Mouse (Mus musculus): ENCODE measurements around the gene Rab29. TPM values are rescaled to one million over a fixed set of nuclear protein-coding genes. Genes with fewer than 3 reads are reported as not detected.

The Rab29 gene
- polyA plus RNA-seq, 1 experiment, result 49.6 TPM

GRCm38 (mm10) chr1:131869561-131869960 lies 2.5 kb downstream of the Rab29 start:
- Histone ChIP-seq H3K36me3 (ENCODE audit: control insufficient read depth, insufficient read depth, low read length) (peaks cover 12% of the 10 kb centered on the region; the same call in 1 of the 2 replicates), H3K27me3 (ENCODE audit: control insufficient read depth, insufficient read depth, low read length) (no peaks in the 10 kb centered on the region), H3K4me1 (replicated peaks; ENCODE audit: control insufficient read depth, insufficient read depth, low read length) (peaks cover 8% of the 10 kb centered on the region), H3K27ac (ENCODE audit: control insufficient read depth, insufficient read depth, low read length) (no peak overlapping the region), H3K4me3 (ENCODE audit: control insufficient read depth, insufficient read depth, low read length) (no peak overlapping the region)
- TF ChIP-seq CTCF (IDR thresholded peaks at IDR 0.05; ENCODE audit: borderline replicate concordance, control insufficient read depth, extremely low read depth, insufficient read depth, low read length, poor library complexity), result no peak
- TF ChIP-seq POLR2A (IDR thresholded peaks at IDR 0.05; ENCODE audit: control insufficient read depth, extremely low read depth, insufficient read depth, low read length, poor library complexity), result no peak
- no peak for DNase-seq
- 87% methylated on average over 2 of the region's 2 CpGs for WGBS

- Histone ChIP-seq H3K27ac (ENCODE audit: control insufficient read depth, insufficient read depth, low read length) (no peak overlapping the region), H3K4me1 (replicated peaks; ENCODE audit: control insufficient read depth, insufficient read depth, low read length) (peaks cover 4% of the 10 kb centered on the region), H3K4me3 (ENCODE audit: control insufficient read depth, insufficient read depth, low read length) (no peak overlapping the region), H3K36me3 (ENCODE audit: control insufficient read depth, insufficient read depth, low read length) (peaks cover 12% of the 10 kb centered on the region; the same call in 1 of the 2 replicates), H3K27me3 (ENCODE audit: control insufficient read depth, insufficient read depth, low read length) (no peaks in the 10 kb centered on the region)
- TF ChIP-seq CTCF (IDR thresholded peaks at IDR 0.05; ENCODE audit: borderline replicate concordance, control insufficient read depth, extremely low read depth, insufficient read depth, low read length, poor library complexity) (no peak), POLR2A (IDR thresholded peaks at IDR 0.05; ENCODE audit: control insufficient read depth, extremely low read depth, insufficient read depth, low read length, poor library complexity) (no peak)
- 94% methylated on average over 1 of the region's 1 CpGs for WGBS
- no peak for DNase-seq
These were observed 5.8 kb downstream of the Rab29 start for GRCm38 (mm10) chr1:131872856-131873255.

GRCm38 (mm10) chr1:131879816-131880215 lies 12.8 kb downstream of the Rab29 start:
- WGBS, result 96% methylated on average over 2 of the region's 2 CpGs
- no peaks in the 10 kb centered on the region for H3K27me3 ChIP-seq (ENCODE audit: control insufficient read depth, insufficient read depth, low read length)
- H3K4me3 ChIP-seq (ENCODE audit: control insufficient read depth, insufficient read depth, low read length), result no peak overlapping the region
- H3K4me1 ChIP-seq (replicated peaks; ENCODE audit: control insufficient read depth, insufficient read depth, low read length), result no peaks in the 10 kb centered on the region
- no peak for DNase-seq
- H3K27ac ChIP-seq (ENCODE audit: control insufficient read depth, insufficient read depth, low read length), result no peak overlapping the region
- no peaks in the 10 kb centered on the region for H3K36me3 ChIP-seq (ENCODE audit: control insufficient read depth, insufficient read depth, low read length)
- TF ChIP-seq POLR2A (IDR thresholded peaks at IDR 0.05; ENCODE audit: control insufficient read depth, extremely low read depth, insufficient read depth, low read length, poor library complexity) (no peak), CTCF (IDR thresholded peaks at IDR 0.05; ENCODE audit: borderline replicate concordance, control insufficient read depth, extremely low read depth, insufficient read depth, low read length, poor library complexity) (no peak)

- 85% methylated on average over 2 of the region's 2 CpGs for WGBS
- Histone ChIP-seq H3K36me3 (ENCODE audit: control insufficient read depth, insufficient read depth, low read length) (no peaks in the 10 kb centered on the region), H3K4me3 (ENCODE audit: control insufficient read depth, insufficient read depth, low read length) (no peak overlapping the region), H3K4me1 (replicated peaks; ENCODE audit: control insufficient read depth, insufficient read depth, low read length) (no peaks in the 10 kb centered on the region), H3K27ac (ENCODE audit: control insufficient read depth, insufficient read depth, low read length) (no peak overlapping the region), H3K27me3 (ENCODE audit: control insufficient read depth, insufficient read depth, low read length) (no peaks in the 10 kb centered on the region)
- no peak for TF ChIP-seq POLR2A (IDR thresholded peaks at IDR 0.05; ENCODE audit: control insufficient read depth, extremely low read depth, insufficient read depth, low read length, poor library complexity)
- no peak for TF ChIP-seq CTCF (IDR thresholded peaks at IDR 0.05; ENCODE audit: borderline replicate concordance, control insufficient read depth, extremely low read depth, insufficient read depth, low read length, poor library complexity)
- peak; percentile 42 for DNase-seq
These were observed 15.8 kb downstream of the Rab29 start for GRCm38 (mm10) chr1:131882787-131883186.

GRCm38 (mm10) chr1:131886173-131886572 lies 19.1 kb downstream of the Rab29 start:
- Histone ChIP-seq H3K27ac (ENCODE audit: control insufficient read depth, insufficient read depth, low read length) (no peak overlapping the region), H3K4me1 (replicated peaks; ENCODE audit: control insufficient read depth, insufficient read depth, low read length) (no peaks in the 10 kb centered on the region), H3K4me3 (ENCODE audit: control insufficient read depth, insufficient read depth, low read length) (no peak overlapping the region), H3K36me3 (ENCODE audit: control insufficient read depth, insufficient read depth, low read length) (no peaks in the 10 kb centered on the region), H3K27me3 (ENCODE audit: control insufficient read depth, insufficient read depth, low read length) (no peaks in the 10 kb centered on the region)
- DNase-seq, result no peak
- 77% methylated on average over 2 of the region's 2 CpGs for WGBS
- TF ChIP-seq POLR2A (IDR thresholded peaks at IDR 0.05; ENCODE audit: control insufficient read depth, extremely low read depth, insufficient read depth, low read length, poor library complexity) (no peak), CTCF (IDR thresholded peaks at IDR 0.05; ENCODE audit: borderline replicate concordance, control insufficient read depth, extremely low read depth, insufficient read depth, low read length, poor library complexity) (no peak)

GRCm38 (mm10) chr1:131886641-131887040 lies 19.6 kb downstream of the Rab29 start:
- no peaks in the 10 kb centered on the region for H3K27me3 ChIP-seq (ENCODE audit: control insufficient read depth, insufficient read depth, low read length)
- H3K4me3 ChIP-seq (ENCODE audit: control insufficient read depth, insufficient read depth, low read length), result no peak overlapping the region
- H3K4me1 ChIP-seq (replicated peaks; ENCODE audit: control insufficient read depth, insufficient read depth, low read length), result no peaks in the 10 kb centered on the region
- no peak for DNase-seq
- H3K27ac ChIP-seq (ENCODE audit: control insufficient read depth, insufficient read depth, low read length), result no peak overlapping the region
- 92% methylated on average over 3 of the region's 3 CpGs for WGBS
- no peak for TF ChIP-seq POLR2A (IDR thresholded peaks at IDR 0.05; ENCODE audit: control insufficient read depth, extremely low read depth, insufficient read depth, low read length, poor library complexity)
- TF ChIP-seq CTCF (IDR thresholded peaks at IDR 0.05; ENCODE audit: borderline replicate concordance, control insufficient read depth, extremely low read depth, insufficient read depth, low read length, poor library complexity), result no peak
- H3K36me3 ChIP-seq (ENCODE audit: control insufficient read depth, insufficient read depth, low read length), result no peaks in the 10 kb centered on the region

- H3K27me3 ChIP-seq (ENCODE audit: control insufficient read depth, insufficient read depth, low read length), result no peaks in the 10 kb centered on the region
- DNase-seq, result no peak
- no peaks in the 10 kb centered on the region for H3K4me1 ChIP-seq (replicated peaks; ENCODE audit: control insufficient read depth, insufficient read depth, low read length)
- H3K4me3 ChIP-seq (ENCODE audit: control insufficient read depth, insufficient read depth, low read length), result no peak overlapping the region
- H3K36me3 ChIP-seq (ENCODE audit: control insufficient read depth, insufficient read depth, low read length), result no peaks in the 10 kb centered on the region
- no peak overlapping the region for H3K27ac ChIP-seq (ENCODE audit: control insufficient read depth, insufficient read depth, low read length)
- 90% methylated on average over 6 of the region's 6 CpGs for WGBS
- TF ChIP-seq POLR2A (IDR thresholded peaks at IDR 0.05; ENCODE audit: control insufficient read depth, extremely low read depth, insufficient read depth, low read length, poor library complexity), result no peak
- no peak for TF ChIP-seq CTCF (IDR thresholded peaks at IDR 0.05; ENCODE audit: borderline replicate concordance, control insufficient read depth, extremely low read depth, insufficient read depth, low read length, poor library complexity)
These were observed 23.1 kb downstream of the Rab29 start for GRCm38 (mm10) chr1:131890043-131890658.
